Comparison of ENCODE assay signal across 8 mouse cellular contexts in genomic region chr11:98954373-98954772, GRCm38 (mm10). TPM values are rescaled to one million over a fixed set of nuclear protein-coding genes. Genes with fewer than 3 reads are reported as not detected.
A peak's percentile ranks its signal among the peaks of the same experiment; 100 is the strongest.
DNase-seq lines count a peak whose midpoint lies in the region; ATAC-seq and TF ChIP-seq lines count a peak whose summit lies in the region.

No protein-coding gene starts in this region.

- DNase-seq in layer of hippocampus, adult 11-12 months (ENCODE audit: low spot score): peak; percentile 58
- DNase-seq in layer of hippocampus, postnatal 36 days: no peak
- peak; percentile 77 to 88 for DNase-seq in adrenal gland, postnatal 36 days
- DNase-seq in forelimb bud, embryonic 11.5 days (ENCODE audit: low read depth, low spot score): peak; percentile 66
- DNase-seq in intestine, embryonic 14.5 days (ENCODE audit: low spot score): peak; percentile 92
- peak; percentile 80 for DNase-seq in liver, postnatal 0 days
- DNase-seq in urinary bladder, postnatal 4 days (ENCODE audit: low spot score in 2 of 2): peak; percentile 84 to 86

- H3K4me2 ChIP-seq in intestine, embryonic 14.5 days (ENCODE audit: low read length): peak overlapping the region; percentile 40
- peak overlapping the region; percentile 41 for H3K4me2 ChIP-seq in liver, postnatal 0 days (ENCODE audit: low read depth, low read length)
- peak overlapping the region; percentile 38 for H3K4me2 ChIP-seq in neural tube, embryonic 13.5 days

- H3K36me3 ChIP-seq in intestine, embryonic 14.5 days (ENCODE audit: control insufficient read depth, insufficient read depth, low read length): peaks cover 25% of the 10 kb centered on the region
- H3K36me3 ChIP-seq in liver, postnatal 0 days (replicated peaks; ENCODE audit: insufficient read depth, low read length): no peaks in the 10 kb centered on the region
- peaks cover 7% of the 10 kb centered on the region; the same call in 1 of the 2 replicates for H3K36me3 ChIP-seq in neural tube, embryonic 13.5 days

- H3K27ac ChIP-seq in intestine, embryonic 14.5 days (ENCODE audit: low read depth): peak overlapping the region; percentile 83
- H3K27ac ChIP-seq in liver, postnatal 0 days (ENCODE audit: low read depth): peak overlapping the region; percentile 77
- H3K27ac ChIP-seq in neural tube, embryonic 13.5 days (replicated peaks): peak overlapping the region; percentile 87

- TF ChIP-seq EP300 in liver, postnatal 0 days (IDR thresholded peaks at IDR 0.05; ENCODE audit: low read depth): no peak

- H3K9me3 ChIP-seq in intestine, embryonic 14.5 days (ENCODE audit: control insufficient read depth, low read length): no peaks in the 10 kb centered on the region
- no peaks in the 10 kb centered on the region for H3K9me3 ChIP-seq in liver, postnatal 0 days (ENCODE audit: low read length)
- no peaks in the 10 kb centered on the region for H3K9me3 ChIP-seq in neural tube, embryonic 13.5 days

- no peaks in the 10 kb centered on the region for H3K27me3 ChIP-seq in intestine, embryonic 14.5 days (replicated peaks; ENCODE audit: control insufficient read depth, insufficient read depth, low read length)
- H3K27me3 ChIP-seq in liver, postnatal 0 days (ENCODE audit: insufficient read depth, low read length): no peaks in the 10 kb centered on the region
- no peaks in the 10 kb centered on the region for H3K27me3 ChIP-seq in neural tube, embryonic 13.5 days

- peak; percentile 73 for TF ChIP-seq CTCF in liver, postnatal 0 days (IDR thresholded peaks at IDR 0.05; ENCODE audit: low read depth)

- ATAC-seq in intestine, embryonic 14.5 days (replicated peaks; ENCODE audit: low FRiP score, low TSS enrichment, low read depth): peak; percentile 51
- peak; percentile 43 for ATAC-seq in liver, postnatal 0 days
- peak; percentile 33; the same call in 1 of the 2 replicates for ATAC-seq in neural tube, embryonic 13.5 days (ENCODE audit: low read depth)

- no peak overlapping the region for H3K9ac ChIP-seq in intestine, embryonic 14.5 days (ENCODE audit: low read length)
- H3K9ac ChIP-seq in liver, postnatal 0 days (replicated peaks): peak overlapping the region; percentile 48
- peak overlapping the region; percentile 54; the same call in 1 of the 2 replicates for H3K9ac ChIP-seq in neural tube, embryonic 13.5 days

- H3K4me3 ChIP-seq in intestine, embryonic 14.5 days (ENCODE audit: low read depth, low read length): no peak overlapping the region
- H3K4me3 ChIP-seq in liver, postnatal 0 days (ENCODE audit: low read depth, low read length): no peak overlapping the region
- no peak overlapping the region for H3K4me3 ChIP-seq in neural tube, embryonic 13.5 days

- H3K4me1 ChIP-seq in intestine, embryonic 14.5 days (replicated peaks; ENCODE audit: control insufficient read depth, insufficient read depth, low read length): peaks cover 55% of the 10 kb centered on the region
- H3K4me1 ChIP-seq in liver, postnatal 0 days (ENCODE audit: insufficient read depth): peaks cover 70% of the 10 kb centered on the region
- peaks cover 73% of the 10 kb centered on the region for H3K4me1 ChIP-seq in neural tube, embryonic 13.5 days (replicated peaks)

- WGBS in intestine, embryonic 14.5 days: 1% methylated on average over 10 of the region's 10 CpGs
- WGBS in liver, postnatal 0 days (ENCODE audit: insufficient replicate concordance): 10% methylated on average over 10 of the region's 10 CpGs
- WGBS in neural tube, embryonic 13.5 days: 5% methylated on average over 10 of the region's 10 CpGs

RNA-seq across cellular contexts. Expression of gene Rara, which starts 26.8 kb away (rescaled TPM):
- total RNA-seq in layer of hippocampus, postnatal 36 days (2021): 10 to 100 TPM; 18.5 to 18.7 TPM
- total RNA-seq in adrenal gland, postnatal 36 days (2021): 10 to 100 TPM; 20.0 to 24.5 TPM
- polyA plus RNA-seq in intestine, embryonic 14.5 days (2014; fragmentation: Nextera tagmentation; extraction: Ambion mirVana): 42.4 and 43.6 TPM in 2 replicates
- polyA plus RNA-seq in liver, postnatal 0 days (2015; fragmentation: Nextera tagmentation; extraction: Ambion mirVana): 5.4 and 5.6 TPM in 2 replicates
- polyA plus RNA-seq in neural tube, embryonic 13.5 days (2015; fragmentation: Nextera tagmentation; extraction: Ambion mirVana): 24.0 and 26.7 TPM in 2 replicates

RNA-seq across cellular contexts. Expression of gene Gjd3, which starts 28.4 kb away (rescaled TPM):
- total RNA-seq in layer of hippocampus, postnatal 36 days (2021): 1 to 10 TPM in 1 of 2 experiments, under 1 TPM in 1; 0.96 to 1.1 TPM
- total RNA-seq in adrenal gland, postnatal 36 days (2021): not detected
- 0.22 TPM in 1 of 2 replicates, not detected in the other for polyA plus RNA-seq in intestine, embryonic 14.5 days (2014; fragmentation: Nextera tagmentation; extraction: Ambion mirVana)
- not detected in 2 replicates for polyA plus RNA-seq in liver, postnatal 0 days (2015; fragmentation: Nextera tagmentation; extraction: Ambion mirVana)
- 1.4 and 1.5 TPM in 2 replicates for polyA plus RNA-seq in neural tube, embryonic 13.5 days (2015; fragmentation: Nextera tagmentation; extraction: Ambion mirVana)

RNA-seq across cellular contexts. Expression of gene Cdc6, which starts 46.8 kb away (rescaled TPM):
- under 1 TPM; 0.50 to 0.88 TPM for total RNA-seq in layer of hippocampus, postnatal 36 days (2021)
- total RNA-seq in adrenal gland, postnatal 36 days (2021): 1 to 10 TPM in 1 of 2 experiments, under 1 TPM in 1; 0.89 to 1.5 TPM
- 32.5 and 32.9 TPM in 2 replicates for polyA plus RNA-seq in intestine, embryonic 14.5 days (2014; fragmentation: Nextera tagmentation; extraction: Ambion mirVana)
- 19.1 and 22.3 TPM in 2 replicates for polyA plus RNA-seq in liver, postnatal 0 days (2015; fragmentation: Nextera tagmentation; extraction: Ambion mirVana)
- 4.2 and 4.7 TPM in 2 replicates for polyA plus RNA-seq in neural tube, embryonic 13.5 days (2015; fragmentation: Nextera tagmentation; extraction: Ambion mirVana)

Comparison
In these comparisons a context has a peak if more than half of its experiments do, and no peak if none do; other contexts are left out.
1. DNase-seq: peak in layer of hippocampus, adult 11-12 months (single experiment), adrenal gland, postnatal 36 days (2 of 2), forelimb bud, embryonic 11.5 days (single experiment), intestine, embryonic 14.5 days (single experiment), liver, postnatal 0 days (single experiment) and urinary bladder, postnatal 4 days (2 of 2); none in layer of hippocampus, postnatal 36 days (0 of 2).
2. Peak in every context shown above with its lines, with median percentiles within 50 percentile points of each other: ATAC-seq, H3K27ac ChIP-seq and H3K4me2 ChIP-seq.